Mouse (Mus musculus): ENCODE results near the gene Dennd4b.
"Not testable (repeated sequence)": the region's sequence is repeated elsewhere in the genome, so short reads cannot be mapped to it uniquely, and the experiment has no call there.

The Dennd4b gene

GRCm38 (mm10) chr3:90253174-90253573 lies 11.8 kb upstream of the Dennd4b start:
- not testable (repeated sequence) for ATAC-seq (ENCODE audit: low TSS enrichment)

GRCm38 (mm10) chr3:90253653-90254418 lies 11.1 kb upstream of the Dennd4b start, which contains the start of gene Crtc2:
Crtc2 (plus strand) TSS chr3:90254163.
- ATAC-seq (ENCODE audit: low TSS enrichment): peak; percentile 92

GRCm38 (mm10) chr3:90254419-90255193 lies 10.4 kb upstream of the Dennd4b start:
- no peak; the same call in none of the 2 replicates for ATAC-seq (ENCODE audit: low TSS enrichment)

GRCm38 (mm10) chr3:90255194-90255565 lies 9.8 kb upstream of the Dennd4b start:
- ATAC-seq (ENCODE audit: low TSS enrichment): no peak

- no peak for ATAC-seq (ENCODE audit: low TSS enrichment)
Observed at GRCm38 (mm10) chr3:90255784-90256353, 9.1 kb upstream of the Dennd4b start.

GRCm38 (mm10) chr3:90256731-90257530 lies 8.1 kb upstream of the Dennd4b start:
- ATAC-seq (ENCODE audit: low TSS enrichment): no peak

- no peak for ATAC-seq (ENCODE audit: low TSS enrichment)
Observed at GRCm38 (mm10) chr3:90258521-90258920, 6.5 kb upstream of the Dennd4b start.

- ATAC-seq (ENCODE audit: low TSS enrichment): no peak
Observed at GRCm38 (mm10) chr3:90263121-90263771, 1.7 kb upstream of the Dennd4b start.

- ATAC-seq (ENCODE audit: low TSS enrichment): no peak
Observed at GRCm38 (mm10) chr3:90264687-90265033, 325 bp upstream of the Dennd4b start.

GRCm38 (mm10) chr3:90265932-90266741 lies 1.2 kb downstream of the Dennd4b start:
- peak; percentile 14; the same call in 1 of the 2 replicates for ATAC-seq (ENCODE audit: low TSS enrichment)

GRCm38 (mm10) chr3:90266901-90267775 lies 2.2 kb downstream of the Dennd4b start:
- ATAC-seq (ENCODE audit: low TSS enrichment): no peak

- ATAC-seq (ENCODE audit: low TSS enrichment): no peak
Observed at GRCm38 (mm10) chr3:90268190-90268589, 3.2 kb downstream of the Dennd4b start.

- no peak for ATAC-seq (ENCODE audit: low TSS enrichment)
Observed at GRCm38 (mm10) chr3:90268971-90269370, 4.0 kb downstream of the Dennd4b start.

- no peak for ATAC-seq (ENCODE audit: low TSS enrichment)
Observed at GRCm38 (mm10) chr3:90270784-90271183, 5.8 kb downstream of the Dennd4b start.

GRCm38 (mm10) chr3:90272170-90272569 lies 7.2 kb downstream of the Dennd4b start:
- ATAC-seq (ENCODE audit: low TSS enrichment): no peak

- no peak for ATAC-seq (ENCODE audit: low TSS enrichment)
Observed at GRCm38 (mm10) chr3:90273855-90274254, 8.9 kb downstream of the Dennd4b start.

GRCm38 (mm10) chr3:90275286-90275685 lies 10.3 kb downstream of the Dennd4b start:
- no peak for ATAC-seq (ENCODE audit: low TSS enrichment)

GRCm38 (mm10) chr3:90276858-90277257 lies 11.9 kb downstream of the Dennd4b start:
- no peak for ATAC-seq (ENCODE audit: low TSS enrichment)

- ATAC-seq (ENCODE audit: low TSS enrichment): no peak
Observed at GRCm38 (mm10) chr3:90277793-90278192, 12.8 kb downstream of the Dennd4b start.
